Mouse (Mus musculus): Measurements from ENCODE around the gene Olfr648.
A peak's percentile ranks its signal among the peaks of the same experiment; 100 is the strongest.

Olfr648 gene

GRCm38 (mm10) chr7:104183292-104183691 lies at the start of gene Olfr648:
Olfr648 (minus strand) TSS chr7:104183392.
- DNase-seq (ENCODE audit: low spot score in 2 of 2), result no peak

GRCm38 (mm10) chr7:104231203-104231602 lies 48.0 kb upstream of the Olfr648 start:
- peak; percentile 30 to 76 for DNase-seq (ENCODE audit: low spot score in 2 of 2)

- DNase-seq (ENCODE audit: low spot score in 2 of 2), result no peak
Measured at GRCm38 (mm10) chr7:104218701-104219569, 35.7 kb upstream of the Olfr648 start, which contains the start of gene Trim6. Trim6 (plus strand) TSS chr7:104218793.

GRCm38 (mm10) chr7:104217881-104218280 lies 34.7 kb upstream of the Olfr648 start:
- no peak for DNase-seq (ENCODE audit: low spot score in 2 of 2)

- DNase-seq (ENCODE audit: low spot score in 2 of 2), result no peak
Measured at GRCm38 (mm10) chr7:104216011-104216535, 32.9 kb upstream of the Olfr648 start.

- no peak for DNase-seq (ENCODE audit: low spot score in 2 of 2)
Measured at GRCm38 (mm10) chr7:104206197-104206596, 23.0 kb upstream of the Olfr648 start.

- peak; percentile 63 to 76 for DNase-seq (ENCODE audit: low spot score in 2 of 2)
Measured at GRCm38 (mm10) chr7:104199822-104200221, 16.6 kb upstream of the Olfr648 start.

GRCm38 (mm10) chr7:104195885-104196284 lies 12.7 kb upstream of the Olfr648 start, which contains the start of gene Olfr649:
Olfr649 (minus strand) TSS chr7:104195985.
- DNase-seq (ENCODE audit: low spot score in 2 of 2), result no peak

GRCm38 (mm10) chr7:104191275-104191674 lies 8.1 kb upstream of the Olfr648 start:
- no peak for DNase-seq (ENCODE audit: low spot score in 2 of 2)

- DNase-seq (ENCODE audit: low spot score in 2 of 2), result no peak
Measured at GRCm38 (mm10) chr7:104179074-104179473, 4.1 kb downstream of the Olfr648 start.

GRCm38 (mm10) chr7:104178422-104179054 lies 4.7 kb downstream of the Olfr648 start:
- no peak for DNase-seq (ENCODE audit: low spot score in 2 of 2)

- no peak for DNase-seq (ENCODE audit: low spot score in 2 of 2)
Measured at GRCm38 (mm10) chr7:104175085-104175484, 8.1 kb downstream of the Olfr648 start.

- no peak for DNase-seq (ENCODE audit: low spot score in 2 of 2)
Measured at GRCm38 (mm10) chr7:104169634-104170204, 13.5 kb downstream of the Olfr648 start.

GRCm38 (mm10) chr7:104167105-104167504 lies 16.1 kb downstream of the Olfr648 start:
- DNase-seq (ENCODE audit: low spot score in 2 of 2), result no peak

GRCm38 (mm10) chr7:104150456-104150855 lies 32.7 kb downstream of the Olfr648 start, which contains the start of gene Ubqlnl:
Ubqlnl (minus strand) TSS chr7:104150556.
- no peak for DNase-seq (ENCODE audit: low spot score in 2 of 2)

- DNase-seq (ENCODE audit: low spot score in 2 of 2), result no peak
Measured at GRCm38 (mm10) chr7:104143179-104143578, 40.0 kb downstream of the Olfr648 start, which contains the start of gene Ubqln3. Ubqln3 (minus strand) TSS chr7:104143279.

GRCm38 (mm10) chr7:104137305-104137704 lies 45.9 kb downstream of the Olfr648 start, which contains the start of gene Olfr643:
Olfr643 (minus strand) TSS chr7:104137405.
- DNase-seq (ENCODE audit: low spot score in 2 of 2), result no peak

- DNase-seq (ENCODE audit: low spot score in 2 of 2), result no peak
Measured at GRCm38 (mm10) chr7:104129726-104130125, 53.5 kb downstream of the Olfr648 start, which contains the start of gene Ubqln5. Ubqln5 (minus strand) TSS chr7:104129826.
